Mouse (Mus musculus): ENCODE measurements at regions not wholly inside any gene's neighbourhood (a gene's known extent, or its start where the extent isn't known, plus 50 kb on each side); places are given as distances from the start of the nearest gene placed in this dataset.

- H3K4me2 ChIP-seq (ENCODE audit: low read depth, low read length): no peak overlapping the region
Observed at GRCm38 (mm10) chr16:5370496-5370895, 114.7 kb upstream of the Eef2kmt start.

GRCm38 (mm10) chr16:5368897-5369558 lies 113.2 kb upstream of the Eef2kmt start:
- Histone ChIP-seq H3K36me3 (ENCODE audit: control insufficient read depth, insufficient read depth, low read length) (no peaks in the 10 kb centered on the region), H3K4me3 (ENCODE audit: low read length) (no peak overlapping the region), H3K4me2 (ENCODE audit: low read depth, low read length) (no peak overlapping the region), H3K9ac (ENCODE audit: low read length) (no peak overlapping the region), H3K27ac (ENCODE audit: low read length) (no peak overlapping the region), H3K4me1 (replicated peaks; ENCODE audit: control insufficient read depth, insufficient read depth, low read length) (no peaks in the 10 kb centered on the region), H3K27me3 (ENCODE audit: control insufficient read depth, insufficient read depth, low read depth, low read length) (no peaks in the 10 kb centered on the region), H3K9me3 (ENCODE audit: control insufficient read depth, low read length) (no peaks in the 10 kb centered on the region)
- ATAC-seq (ENCODE audit: low read depth): no peak
- 34% methylated on average over 7 of the region's 7 CpGs for WGBS

More at GRCm38 (mm10) chr16:5370496-5370895, 114.7 kb upstream of the Eef2kmt start:
- Histone ChIP-seq H3K4me3 (ENCODE audit: low read length) (no peak overlapping the region), H3K27me3 (ENCODE audit: control insufficient read depth, insufficient read depth, low read depth, low read length) (no peaks in the 10 kb centered on the region), H3K4me1 (replicated peaks; ENCODE audit: control insufficient read depth, insufficient read depth, low read length) (no peaks in the 10 kb centered on the region), H3K9ac (ENCODE audit: low read length) (no peak overlapping the region), H3K36me3 (ENCODE audit: control insufficient read depth, insufficient read depth, low read length) (no peaks in the 10 kb centered on the region), H3K27ac (ENCODE audit: low read length) (no peak overlapping the region), H3K9me3 (ENCODE audit: control insufficient read depth, low read length) (no peaks in the 10 kb centered on the region)
- ATAC-seq (ENCODE audit: low read depth): no peak

GRCm38 (mm10) chr16:5368357-5368756 lies 112.6 kb upstream of the Eef2kmt start:
- no peak overlapping the region for H3K27ac ChIP-seq (ENCODE audit: low read length)
- H3K9ac ChIP-seq (ENCODE audit: low read length): no peak overlapping the region
- 65% methylated on average over 8 of the region's 8 CpGs for WGBS
- no peaks in the 10 kb centered on the region for H3K36me3 ChIP-seq (ENCODE audit: control insufficient read depth, insufficient read depth, low read length)
- no peak overlapping the region for H3K4me2 ChIP-seq (ENCODE audit: low read depth, low read length)
- no peaks in the 10 kb centered on the region for H3K27me3 ChIP-seq (ENCODE audit: control insufficient read depth, insufficient read depth, low read depth, low read length)
- no peak for ATAC-seq (ENCODE audit: low read depth)
- H3K9me3 ChIP-seq (ENCODE audit: control insufficient read depth, low read length): no peaks in the 10 kb centered on the region
- no peaks in the 10 kb centered on the region for H3K4me1 ChIP-seq (replicated peaks; ENCODE audit: control insufficient read depth, insufficient read depth, low read length)
- H3K4me3 ChIP-seq (ENCODE audit: low read length): no peak overlapping the region

- no peak overlapping the region for H3K4me2 ChIP-seq (ENCODE audit: low read depth, low read length)
- no peaks in the 10 kb centered on the region for H3K36me3 ChIP-seq (ENCODE audit: control insufficient read depth, insufficient read depth, low read length)
- H3K27ac ChIP-seq (ENCODE audit: low read length): no peak overlapping the region
- 75% methylated on average over 10 of the region's 10 CpGs for WGBS
- H3K4me3 ChIP-seq (ENCODE audit: low read length): no peak overlapping the region
- no peak overlapping the region for H3K9ac ChIP-seq (ENCODE audit: low read length)
- ATAC-seq (ENCODE audit: low read depth): no peak
- H3K4me1 ChIP-seq (replicated peaks; ENCODE audit: control insufficient read depth, insufficient read depth, low read length): no peaks in the 10 kb centered on the region
- H3K27me3 ChIP-seq (ENCODE audit: control insufficient read depth, insufficient read depth, low read depth, low read length): no peaks in the 10 kb centered on the region
- no peaks in the 10 kb centered on the region for H3K9me3 ChIP-seq (ENCODE audit: control insufficient read depth, low read length)
Observed at GRCm38 (mm10) chr16:5367581-5368119, 111.9 kb upstream of the Eef2kmt start.

- no peak overlapping the region for H3K4me3 ChIP-seq (ENCODE audit: low read length)
- H3K4me1 ChIP-seq (replicated peaks; ENCODE audit: control insufficient read depth, insufficient read depth, low read length): no peaks in the 10 kb centered on the region
- no peaks in the 10 kb centered on the region for H3K36me3 ChIP-seq (ENCODE audit: control insufficient read depth, insufficient read depth, low read length)
- no peak overlapping the region for H3K4me2 ChIP-seq (ENCODE audit: low read depth, low read length)
- no peak overlapping the region for H3K9ac ChIP-seq (ENCODE audit: low read length)
- WGBS: 70% methylated on average over 3 of the region's 3 CpGs
- no peaks in the 10 kb centered on the region for H3K27me3 ChIP-seq (ENCODE audit: control insufficient read depth, insufficient read depth, low read depth, low read length)
- no peak for ATAC-seq (ENCODE audit: low read depth)
- H3K9me3 ChIP-seq (ENCODE audit: control insufficient read depth, low read length): no peaks in the 10 kb centered on the region
- H3K27ac ChIP-seq (ENCODE audit: low read length): no peak overlapping the region
Observed at GRCm38 (mm10) chr16:5366021-5366420, 110.2 kb upstream of the Eef2kmt start.

- 74% methylated on average over 10 of the region's 10 CpGs for WGBS
- Histone ChIP-seq H3K27ac (ENCODE audit: low read length) (no peak overlapping the region), H3K4me3 (ENCODE audit: low read length) (no peak overlapping the region), H3K9me3 (ENCODE audit: control insufficient read depth, low read length) (no peaks in the 10 kb centered on the region), H3K27me3 (ENCODE audit: control insufficient read depth, insufficient read depth, low read depth, low read length) (no peaks in the 10 kb centered on the region), H3K9ac (ENCODE audit: low read length) (no peak overlapping the region), H3K4me2 (ENCODE audit: low read depth, low read length) (no peak overlapping the region), H3K4me1 (replicated peaks; ENCODE audit: control insufficient read depth, insufficient read depth, low read length) (no peaks in the 10 kb centered on the region), H3K36me3 (ENCODE audit: control insufficient read depth, insufficient read depth, low read length) (no peaks in the 10 kb centered on the region)
- ATAC-seq (ENCODE audit: low read depth): no peak
Observed at GRCm38 (mm10) chr16:5363007-5363570, 107.3 kb upstream of the Eef2kmt start.

GRCm38 (mm10) chr16:5359193-5359592 lies 103.4 kb upstream of the Eef2kmt start:
- no peaks in the 10 kb centered on the region for H3K27me3 ChIP-seq (ENCODE audit: control insufficient read depth, insufficient read depth, low read depth, low read length)
- ATAC-seq (ENCODE audit: low read depth): no peak
- H3K4me1 ChIP-seq (replicated peaks; ENCODE audit: control insufficient read depth, insufficient read depth, low read length): no peaks in the 10 kb centered on the region
- H3K9me3 ChIP-seq (ENCODE audit: control insufficient read depth, low read length): no peaks in the 10 kb centered on the region; the same call in 1 of the 2 replicates
- WGBS: 58% methylated on average over 4 of the region's 4 CpGs
- no peak overlapping the region for H3K4me3 ChIP-seq (ENCODE audit: low read length)
- no peak overlapping the region for H3K9ac ChIP-seq (ENCODE audit: low read length)
- no peaks in the 10 kb centered on the region for H3K36me3 ChIP-seq (ENCODE audit: control insufficient read depth, insufficient read depth, low read length)
- no peak overlapping the region for H3K27ac ChIP-seq (ENCODE audit: low read length)
- H3K4me2 ChIP-seq (ENCODE audit: low read depth, low read length): no peak overlapping the region

- ATAC-seq (ENCODE audit: low read depth): no peak
- Histone ChIP-seq H3K4me1 (replicated peaks; ENCODE audit: control insufficient read depth, insufficient read depth, low read length) (no peaks in the 10 kb centered on the region), H3K36me3 (ENCODE audit: control insufficient read depth, insufficient read depth, low read length) (no peaks in the 10 kb centered on the region), H3K27me3 (ENCODE audit: control insufficient read depth, insufficient read depth, low read depth, low read length) (no peaks in the 10 kb centered on the region), H3K4me2 (ENCODE audit: low read depth, low read length) (no peak overlapping the region), H3K9ac (ENCODE audit: low read length) (no peak overlapping the region), H3K4me3 (ENCODE audit: low read length) (no peak overlapping the region), H3K9me3 (ENCODE audit: control insufficient read depth, low read length) (no peaks in the 10 kb centered on the region; the same call in 1 of the 2 replicates), H3K27ac (ENCODE audit: low read length) (no peak overlapping the region)
- WGBS: 51% methylated on average over 2 of the region's 2 CpGs
Observed at GRCm38 (mm10) chr16:5353881-5354280, 98.1 kb upstream of the Eef2kmt start.

GRCm38 (mm10) chr16:5351890-5352571 lies 96.2 kb upstream of the Eef2kmt start:
- Histone ChIP-seq H3K9me3 (ENCODE audit: control insufficient read depth, low read length) (no peaks in the 10 kb centered on the region; the same call in 1 of the 2 replicates), H3K4me1 (replicated peaks; ENCODE audit: control insufficient read depth, insufficient read depth, low read length) (no peaks in the 10 kb centered on the region), H3K4me2 (ENCODE audit: low read depth, low read length) (peak overlapping the region; percentile 50), H3K27me3 (ENCODE audit: control insufficient read depth, insufficient read depth, low read depth, low read length) (no peaks in the 10 kb centered on the region), H3K9ac (ENCODE audit: low read length) (no peak overlapping the region), H3K36me3 (ENCODE audit: control insufficient read depth, insufficient read depth, low read length) (no peaks in the 10 kb centered on the region), H3K27ac (ENCODE audit: low read length) (no peak overlapping the region), H3K4me3 (ENCODE audit: low read length) (peak overlapping the region; percentile 28)
- WGBS: 4% methylated on average over 18 of the region's 18 CpGs
- peak; percentile 89 for ATAC-seq (ENCODE audit: low read depth)

Measured in lung, embryonic 16.5 days (tissue).